Mouse (Mus musculus): ENCODE measurements around the gene Grm7.

Grm7 gene

DNA sequence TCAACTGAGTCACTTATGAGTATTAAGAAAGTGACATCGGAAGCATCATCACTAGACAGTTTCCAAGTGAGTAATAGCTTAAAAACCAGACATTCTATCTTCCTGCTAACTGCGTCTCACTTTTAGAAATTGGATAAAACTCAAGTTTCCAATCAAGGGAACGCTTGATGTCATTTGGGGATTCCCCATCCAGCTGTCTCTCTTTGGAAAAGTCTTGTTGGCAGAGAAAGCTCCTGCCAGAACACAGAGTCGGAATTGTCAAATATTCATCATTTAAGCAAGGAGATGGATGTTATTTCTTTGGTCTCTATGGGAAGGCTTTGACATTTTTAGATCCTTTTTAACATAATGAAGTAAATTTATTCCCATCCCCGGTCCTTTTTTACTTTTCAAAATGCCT is 336.6 kb downstream of the Grm7 start:
- DNase-seq, result no peak

GRCm38 (mm10) chr6:111039099-111039498 is 393.7 kb downstream of the Grm7 start:
- DNase-seq, result no peak

DNA sequence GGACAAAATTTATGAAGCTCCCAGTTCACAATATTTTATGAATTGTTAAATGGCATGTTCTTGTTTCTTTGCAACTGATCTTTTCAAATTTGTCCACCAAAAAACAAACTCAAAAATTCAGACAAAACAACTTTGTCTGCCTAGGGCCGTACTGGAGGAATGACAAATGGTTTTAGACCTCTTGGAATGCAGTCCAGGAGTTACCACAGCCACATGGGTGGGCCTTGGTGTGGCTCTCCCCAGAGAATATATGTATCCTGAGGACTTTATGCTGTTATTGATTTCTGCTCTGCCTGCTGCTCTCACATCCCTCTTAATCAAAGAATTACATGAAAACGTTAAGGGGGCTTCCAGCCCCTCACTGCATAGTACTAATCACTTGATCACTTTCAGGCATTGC is 400.5 kb downstream of the Grm7 start:
- no peak for DNase-seq

DNA sequence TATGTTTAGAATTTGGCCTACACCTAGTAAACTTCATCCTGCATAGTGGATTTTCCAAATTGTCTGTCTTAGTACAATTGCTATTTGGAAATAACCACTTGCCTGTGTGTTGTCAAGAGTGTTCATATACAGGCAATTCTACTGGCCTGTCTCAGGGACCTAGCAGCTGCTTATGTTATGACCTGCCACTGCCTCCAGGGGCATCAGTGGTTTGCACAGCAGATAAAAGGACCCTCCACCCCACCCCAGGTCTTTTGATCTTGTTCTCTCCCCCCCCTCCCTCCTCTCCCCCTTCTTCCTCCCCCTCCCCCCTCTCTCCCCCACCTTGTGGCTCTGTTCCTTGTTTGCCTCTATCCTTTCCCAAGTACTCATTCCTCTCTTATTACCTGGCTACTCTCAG is 403.9 kb downstream of the Grm7 start:
- DNase-seq, result no peak

- no peak for DNase-seq
Measured at GRCm38 (mm10) chr6:111054001-111054975, 408.9 kb downstream of the Grm7 start.

GRCm38 (mm10) chr6:111057798-111058197 is 412.4 kb downstream of the Grm7 start:
- no peak for DNase-seq

DNA sequence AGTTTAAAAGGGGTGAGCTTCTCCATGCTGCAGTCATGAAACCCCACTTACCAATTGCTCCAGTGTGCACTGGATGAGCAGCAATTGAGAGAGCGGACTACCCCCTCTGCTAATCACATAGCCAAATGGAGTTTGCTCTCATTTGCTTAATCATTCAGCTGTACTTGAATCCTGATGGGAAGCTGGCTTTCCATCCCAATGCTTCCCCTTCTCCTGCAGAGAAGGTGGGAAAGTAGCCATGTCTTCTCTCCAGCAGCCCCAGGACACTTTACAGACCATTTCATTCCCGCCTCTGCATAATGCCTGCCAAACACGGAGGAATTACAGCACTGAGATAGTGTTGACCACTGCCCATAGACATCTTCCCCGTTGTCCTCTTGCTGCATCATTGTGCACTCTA is 414.6 kb downstream of the Grm7 start:
- DNase-seq, result no peak

GRCm38 (mm10) chr6:111084569-111084968 is 439.2 kb downstream of the Grm7 start:
- no peak for DNase-seq

GRCm38 (mm10) chr6:111094818-111095217 is 449.4 kb downstream of the Grm7 start:
- no peak for DNase-seq

- DNase-seq, result no peak
Measured at GRCm38 (mm10) chr6:111105485-111105884, 460.1 kb downstream of the Grm7 start.

DNA sequence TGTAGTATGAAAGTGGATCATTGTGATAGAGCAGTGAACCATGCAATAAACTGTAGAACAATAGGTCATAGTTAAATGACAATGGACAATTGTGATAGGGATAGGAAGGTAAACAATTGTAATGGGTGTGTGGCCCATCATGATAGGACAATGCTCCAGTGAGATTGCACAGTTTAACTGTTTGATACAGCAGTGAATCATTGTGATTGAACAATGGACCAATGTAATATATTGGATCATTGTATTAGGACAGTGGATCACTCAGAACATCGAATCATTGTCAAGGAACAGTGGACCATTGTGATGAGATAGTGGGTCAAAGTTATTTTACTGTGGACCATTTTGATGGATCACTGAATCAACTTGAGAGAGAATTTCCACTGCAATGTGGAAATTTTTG is 515.7 kb downstream of the Grm7 start:
- DNase-seq, result peak; percentile 53

DNA sequence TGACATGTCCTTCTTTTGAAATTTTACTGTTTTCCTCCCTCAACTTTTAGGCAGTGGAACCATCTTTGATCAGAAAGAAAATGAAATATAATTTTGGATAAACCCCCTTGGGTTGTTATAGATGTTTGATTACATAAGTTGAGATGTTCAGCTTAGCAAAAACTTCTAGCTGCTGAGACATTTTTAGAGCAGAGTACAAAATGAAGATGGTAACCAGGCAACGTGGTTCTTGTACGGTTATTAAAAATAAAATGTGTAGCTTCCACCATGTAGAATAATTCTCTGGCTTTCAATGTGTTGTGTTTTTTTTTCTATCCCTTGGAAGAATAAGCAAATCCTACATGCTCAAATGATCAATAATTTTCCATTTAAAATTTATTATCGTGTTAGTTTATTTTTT is 550.0 kb downstream of the Grm7 start:
- no peak for DNase-seq

- peak; percentile 83 for DNase-seq
Measured at GRCm38 (mm10) chr6:111221083-111221729, 575.8 kb downstream of the Grm7 start.

GRCm38 (mm10) chr6:111255215-111255614 is 609.8 kb downstream of the Grm7 start:
- no peak for DNase-seq

GRCm38 (mm10) chr6:111256939-111257338 is 611.6 kb downstream of the Grm7 start:
- DNase-seq, result no peak

DNA sequence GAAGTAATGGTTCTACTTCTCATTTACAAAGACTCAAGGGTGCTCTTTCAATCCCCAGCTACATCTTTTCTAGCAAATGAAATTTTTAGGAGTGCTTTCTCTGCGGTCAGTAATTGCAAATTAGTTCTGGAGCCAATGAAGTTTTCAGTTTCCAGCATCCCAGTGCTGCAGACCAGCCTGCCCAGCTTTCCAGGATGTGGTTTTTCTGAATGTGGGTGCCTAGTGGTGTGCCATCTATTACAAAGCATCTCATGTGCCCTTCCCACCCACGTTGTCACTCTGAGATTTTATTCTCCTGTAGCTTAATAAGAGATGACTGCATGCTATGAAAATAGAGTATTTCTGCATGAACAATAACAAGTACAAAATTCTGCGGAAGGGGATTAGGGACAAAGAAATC is 612.9 kb downstream of the Grm7 start:
- DNase-seq, result no peak

- DNase-seq, result no peak
Measured at GRCm38 (mm10) chr6:111261181-111261580, 615.8 kb downstream of the Grm7 start.

DNA sequence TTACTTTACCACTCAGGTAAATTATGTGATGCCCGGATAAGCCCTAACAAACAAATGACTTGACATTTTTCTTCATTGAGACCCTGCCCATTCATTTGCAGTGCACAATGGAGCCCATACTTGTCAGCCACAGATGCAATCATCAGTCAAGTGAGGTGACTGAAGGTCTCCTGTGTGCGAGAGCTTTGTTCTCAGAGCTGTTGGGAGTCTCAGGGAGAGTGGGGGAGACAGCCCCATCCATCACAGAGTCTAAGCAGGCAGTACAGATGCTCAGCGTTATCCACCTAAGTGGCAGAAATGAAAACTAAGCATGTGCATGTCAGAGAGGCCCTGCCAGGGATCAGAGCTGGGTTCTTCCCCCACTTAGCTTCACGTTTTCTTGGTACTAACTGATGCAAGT is 631.3 kb downstream of the Grm7 start:
- DNase-seq, result no peak

DNA sequence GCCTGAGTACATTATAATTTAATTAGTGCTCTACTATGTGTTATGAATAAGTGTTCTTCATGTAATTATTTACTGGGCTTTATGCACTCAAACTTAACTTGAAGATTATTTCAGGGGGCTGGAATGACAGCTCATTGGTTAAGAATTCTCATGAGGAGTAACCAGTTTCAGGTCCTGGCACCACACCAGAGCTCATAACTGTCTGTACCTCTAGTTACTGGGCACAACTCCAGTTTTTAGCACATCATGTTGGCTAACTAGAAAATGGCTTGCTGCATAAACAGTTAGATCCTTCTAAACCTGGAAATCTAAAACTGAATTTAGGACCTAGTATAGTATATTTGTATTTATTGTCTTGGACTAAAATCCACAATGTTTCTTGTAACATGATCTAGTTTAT is 633.1 kb downstream of the Grm7 start:
- DNase-seq, result no peak

DNA sequence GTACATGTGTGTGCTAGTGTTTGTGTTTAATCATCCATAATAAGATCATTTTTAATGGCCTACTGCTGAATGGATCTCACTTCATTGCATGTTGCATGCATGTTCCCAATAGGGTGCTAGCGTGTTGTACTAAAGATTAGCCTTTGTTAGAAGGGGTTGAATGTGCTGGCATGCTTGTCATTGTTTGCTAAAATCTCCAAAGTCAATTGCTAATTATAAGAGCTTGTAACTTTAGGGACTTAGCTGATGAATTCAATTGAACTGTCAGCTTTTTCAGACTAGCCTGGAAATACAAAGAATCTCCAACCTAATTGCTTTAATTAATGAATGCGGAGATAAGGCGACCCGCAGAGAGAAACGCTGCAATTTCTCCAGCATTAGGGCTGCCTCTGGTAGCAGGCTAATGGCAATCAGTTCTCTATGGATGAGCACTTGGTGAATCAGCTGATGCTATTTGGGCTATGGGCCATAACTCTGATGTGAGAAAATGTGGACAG is 648.2 kb downstream of the Grm7 start:
- DNase-seq, result peak; percentile 92

- no peak for DNase-seq
Measured at GRCm38 (mm10) chr6:111303912-111304555, 658.7 kb downstream of the Grm7 start.

DNA sequence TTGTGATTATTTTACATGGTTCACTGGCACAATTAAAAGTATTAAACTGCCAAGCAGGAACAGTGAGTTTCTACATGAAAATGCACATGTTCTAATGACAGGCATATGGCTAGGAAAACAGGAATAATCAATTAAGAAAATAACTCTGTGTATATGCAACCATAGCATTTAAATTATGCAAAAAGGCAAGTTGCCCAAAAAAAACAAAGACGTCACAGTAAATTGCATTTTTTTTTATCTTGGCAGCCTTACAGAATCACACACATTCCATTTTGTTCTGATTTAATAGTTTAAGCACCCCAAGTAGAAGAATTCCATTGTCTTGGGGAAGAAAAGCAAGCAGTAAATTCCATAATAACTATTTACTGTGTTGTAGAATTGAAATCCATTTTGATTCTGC is 716.3 kb downstream of the Grm7 start:
- DNase-seq, result no peak

GRCm38 (mm10) chr6:111368111-111368510 is 722.7 kb downstream of the Grm7 start:
- no peak for DNase-seq

- no peak for DNase-seq
Measured at GRCm38 (mm10) chr6:111368551-111368950, 723.2 kb downstream of the Grm7 start.

Data from retina, postnatal 1 day (tissue).